Mouse (Mus musculus): Measurements from ENCODE around the gene Kif26b.

- no peak for TF ChIP-seq POLR2A (IDR thresholded peaks at IDR 0.05; ENCODE audit: control insufficient read depth, low read depth, low read length)
- TF ChIP-seq CTCF (IDR thresholded peaks at IDR 0.05; ENCODE audit: control insufficient read depth, insufficient read depth, insufficient replicate concordance, low read depth, low read length), result no peak
Observed at GRCm38 (mm10) chr1:178646589-178646988, 117.7 kb downstream of the Kif26b start.

Measured in testis, adult 2 months (tissue).